Mouse (Mus musculus) mammary gland, adult 2 months (tissue): ENCODE data around the gene Igfbp6. TPM values are rescaled to one million over a fixed set of nuclear protein-coding genes. Genes with fewer than 3 reads are reported as not detected.

Experiments used
- polyA plus RNA-seq: library from polyadenylated mRNA; depleted of rRNA; stranded (reverse); fragments of >200 nt; gene quantifications from 2 replicates; pipeline ENCODE4 v1.2.3, GENCODE M21; 2012; ENCODE audit warnings: low replicate concordance; rRNA removed

The Igfbp6 gene
- polyA plus RNA-seq: 247 and 395 TPM in 2 replicates

GRCm38 (mm10) chr15:102144274-102144711 lies at the start of gene Igfbp6:
TSS of gene Igfbp6 (plus strand) at chr15:102144362.

GRCm38 (mm10) chr15:102100161-102100981 lies 43.8 kb upstream of the Igfbp6 start, which contains the start of gene Tns2:
TSS of gene Tns2 (plus strand) at chr15:102100413.

GRCm38 (mm10) chr15:102136129-102136758 lies 7.9 kb upstream of the Igfbp6 start, which contains the start of gene Spryd3:
TSS of gene Spryd3 (minus strand) at chr15:102136234.

GRCm38 (mm10) chr15:102150301-102151135 lies 6.4 kb downstream of the Igfbp6 start, which contains the start of gene Soat2:
TSS of gene Soat2 (plus strand) at chr15:102150526.

Other genes starting within 250 kb of the Igfbp6 start
- gene Krt4, start 219.6 kb upstream of the Igfbp6 start, polyA plus RNA-seq: 0.57 and 1.0 TPM in 2 replicates
- 0.96 and 18.1 TPM in 2 replicates for gene Krt79, start 204.0 kb upstream of the Igfbp6 start, polyA plus RNA-seq
- 0.36 and 0.70 TPM in 2 replicates for gene Krt78, start 190.1 kb upstream of the Igfbp6 start, polyA plus RNA-seq
- gene Krt8, start 139.9 kb upstream of the Igfbp6 start, polyA plus RNA-seq: 190 and 281 TPM in 2 replicates
- gene Krt18, start 116.2 kb upstream of the Igfbp6 start, polyA plus RNA-seq: 200 and 262 TPM in 2 replicates
- 45.8 and 64.3 TPM in 2 replicates for gene Eif4b, start 70.6 kb upstream of the Igfbp6 start, polyA plus RNA-seq
- gene Tns2, start 43.9 kb upstream of the Igfbp6 start, polyA plus RNA-seq: 109 and 137 TPM in 2 replicates
- 34.5 and 35.3 TPM in 2 replicates for gene Spryd3, start 8.1 kb upstream of the Igfbp6 start, polyA plus RNA-seq
- gene Soat2, start 6.2 kb downstream of the Igfbp6 start, polyA plus RNA-seq: 0.95 and 1.1 TPM in 2 replicates
- 24.1 and 33.0 TPM in 2 replicates for gene Zfp740, start 58.9 kb downstream of the Igfbp6 start, polyA plus RNA-seq
- gene Csad, start 60.4 kb downstream of the Igfbp6 start, polyA plus RNA-seq: 310 and 374 TPM in 2 replicates
- 54.5 and 78.5 TPM in 2 replicates for gene Itgb7, start 87.6 kb downstream of the Igfbp6 start, polyA plus RNA-seq
- 62.7 and 82.3 TPM in 2 replicates for gene Rarg, start 113.2 kb downstream of the Igfbp6 start, polyA plus RNA-seq
- gene Gm9918, start 126.2 kb downstream of the Igfbp6 start, polyA plus RNA-seq: 0.20 and 0.32 TPM in 2 replicates
- gene Mfsd5, start 135.1 kb downstream of the Igfbp6 start, polyA plus RNA-seq: 117 and 134 TPM in 2 replicates
- 2.8 and 2.9 TPM in 2 replicates for gene Espl1, start 151.9 kb downstream of the Igfbp6 start, polyA plus RNA-seq
- 50.1 and 98.8 TPM in 2 replicates for gene Pfdn5, start 181.8 kb downstream of the Igfbp6 start, polyA plus RNA-seq
- gene Myg1, start 187.3 kb downstream of the Igfbp6 start, polyA plus RNA-seq: 57.4 and 61.0 TPM in 2 replicates
- gene Aaas, start 206.4 kb downstream of the Igfbp6 start, polyA plus RNA-seq: 47.2 and 52.8 TPM in 2 replicates
- gene Sp7, start 222.8 kb downstream of the Igfbp6 start, polyA plus RNA-seq: 0.20 and 0.33 TPM in 2 replicates